ENCODE assay signal across 15 mouse cellular contexts in the genomic region with DNA sequence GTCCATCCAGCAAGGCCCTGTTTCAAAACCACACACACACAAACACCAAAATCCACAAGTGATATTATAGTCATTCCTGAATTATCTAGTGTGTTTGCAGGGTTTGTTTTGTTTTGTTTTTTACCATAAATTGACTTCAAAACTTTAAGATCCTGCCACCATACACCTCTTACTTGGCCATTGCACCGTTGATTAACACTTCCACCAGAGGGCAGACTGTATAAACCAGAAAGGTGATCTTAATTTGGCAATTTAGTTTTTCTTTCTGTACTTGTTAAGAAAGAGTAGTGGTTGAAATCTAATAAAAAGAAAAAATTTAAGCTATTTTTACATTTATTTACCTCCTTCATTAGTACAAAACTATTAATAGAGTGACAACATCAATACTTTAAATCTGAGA. TPM values are rescaled to one million over a fixed set of nuclear protein-coding genes. Genes with fewer than 3 reads are reported as not detected.
DNase-seq lines count a peak whose midpoint lies in the region; ATAC-seq and TF ChIP-seq lines count a peak whose summit lies in the region.
"Had no signal": no experiment of that assay in that cellular context is flagged by ENCODE, and none has a peak within 500 bp of the region (broad histone marks: within the 10 kb centered on the region; RNA-seq: fewer than 3 reads in every experiment).

No protein-coding gene starts in this region.

- H3K27me3 ChIP-seq in heart, postnatal 0 days (ENCODE audit: control insufficient read depth, insufficient read depth, low read length): no peaks in the 10 kb centered on the region
- no peaks in the 10 kb centered on the region for H3K27me3 ChIP-seq in midbrain, embryonic 11.5 days (ENCODE audit: control insufficient read depth, insufficient read depth, low read length)
- no peaks in the 10 kb centered on the region for H3K27me3 ChIP-seq in midbrain, embryonic 16.5 days (ENCODE audit: control insufficient read depth, insufficient read depth, low read depth, low read length)
- H3K27me3 ChIP-seq: heart, embryonic 15.5 days; limb, embryonic 13.5 days had no signal

- no peaks in the 10 kb centered on the region for H3K4me1 ChIP-seq in heart, postnatal 0 days (ENCODE audit: control insufficient read depth, insufficient read depth)
- no peaks in the 10 kb centered on the region for H3K4me1 ChIP-seq in midbrain, embryonic 11.5 days (ENCODE audit: control insufficient read depth, insufficient read depth, low read length)
- no peaks in the 10 kb centered on the region for H3K4me1 ChIP-seq in midbrain, embryonic 16.5 days (ENCODE audit: control insufficient read depth, insufficient read depth, low read length)
- H3K4me1 ChIP-seq: heart, embryonic 15.5 days; limb, embryonic 13.5 days had no signal

- H3K9ac ChIP-seq in heart, postnatal 0 days (replicated peaks; ENCODE audit: low read depth, low read length): no peak overlapping the region
- H3K9ac ChIP-seq in midbrain, embryonic 11.5 days (ENCODE audit: low read length): no peak overlapping the region
- no peak overlapping the region for H3K9ac ChIP-seq in midbrain, embryonic 16.5 days (ENCODE audit: low read depth, low read length)
- H3K9ac ChIP-seq: heart, embryonic 15.5 days; limb, embryonic 13.5 days had no signal

- peaks cover 55% of the 10 kb centered on the region for H3K36me3 ChIP-seq in heart, postnatal 0 days (replicated peaks; ENCODE audit: control insufficient read depth, insufficient read depth, low read length)
- H3K36me3 ChIP-seq in midbrain, embryonic 11.5 days (ENCODE audit: control insufficient read depth, insufficient read depth, low read length): peaks cover 21% of the 10 kb centered on the region
- peaks cover 27% of the 10 kb centered on the region for H3K36me3 ChIP-seq in midbrain, embryonic 16.5 days (ENCODE audit: control insufficient read depth, insufficient read depth, low read length)

- H3K4me2 ChIP-seq in heart, postnatal 0 days (ENCODE audit: low read depth, low read length): no peak overlapping the region
- H3K4me2 ChIP-seq in midbrain, embryonic 11.5 days: no peak overlapping the region
- H3K4me2 ChIP-seq in midbrain, embryonic 16.5 days (ENCODE audit: low read length): no peak overlapping the region
- H3K4me2 ChIP-seq: heart, embryonic 15.5 days; limb, embryonic 13.5 days had no signal

- intact Hi-C loops in heart, postnatal 10 days (cut with DNase I): loop anchor here (10.0 kb wide), 1 partner anchor 153 kb away; no protein-coding TSS in a partner anchor

- H3K27ac ChIP-seq in heart, postnatal 0 days (ENCODE audit: low read depth): no peak overlapping the region
- no peak overlapping the region for H3K27ac ChIP-seq in midbrain, embryonic 11.5 days (ENCODE audit: low read depth, low read length)
- H3K27ac ChIP-seq in midbrain, embryonic 16.5 days (ENCODE audit: low read length): no peak overlapping the region
- H3K27ac ChIP-seq: heart, embryonic 15.5 days; limb, embryonic 13.5 days had no signal

- no peak for ATAC-seq in heart, postnatal 0 days (ENCODE audit: insufficient read depth, low read depth)
- ATAC-seq in midbrain, embryonic 11.5 days (ENCODE audit: low FRiP score): no peak
- ATAC-seq in midbrain, embryonic 16.5 days: no peak
- ATAC-seq: forebrain, embryonic 16.5 days had no signal

- H3K4me3 ChIP-seq in heart, postnatal 0 days (ENCODE audit: low read depth, low read length): no peak overlapping the region
- H3K4me3 ChIP-seq in midbrain, embryonic 11.5 days (ENCODE audit: low read depth, low read length): no peak overlapping the region
- H3K4me3 ChIP-seq in midbrain, embryonic 16.5 days (ENCODE audit: low read depth, low read length): no peak overlapping the region
- H3K4me3 ChIP-seq: heart, embryonic 15.5 days; limb, embryonic 13.5 days had no signal

- peak; percentile 27 for TF ChIP-seq CTCF in heart, postnatal 0 days (IDR thresholded peaks at IDR 0.05; ENCODE audit: low read depth)

- TF ChIP-seq EP300 in heart, postnatal 0 days (IDR thresholded peaks at IDR 0.05; ENCODE audit: low read depth): no peak

- no peaks in the 10 kb centered on the region for H3K9me3 ChIP-seq in heart, postnatal 0 days (replicated peaks; ENCODE audit: control insufficient read depth, low read length)
- no peaks in the 10 kb centered on the region for H3K9me3 ChIP-seq in midbrain, embryonic 11.5 days (ENCODE audit: control insufficient read depth, low read length)
- H3K9me3 ChIP-seq in midbrain, embryonic 16.5 days (replicated peaks; ENCODE audit: control insufficient read depth, low read length, poor library complexity, severe bottlenecking): no peaks in the 10 kb centered on the region
- H3K9me3 ChIP-seq: heart, embryonic 15.5 days; limb, embryonic 13.5 days had no signal

- 63% methylated on average over 1 of the region's 1 CpGs for WGBS in heart, postnatal 0 days
- 94% methylated on average over 1 of the region's 1 CpGs for WGBS in midbrain, embryonic 11.5 days
- WGBS in midbrain, embryonic 16.5 days: 88% methylated on average over 1 of the region's 1 CpGs

- no peak for DNase-seq in heart, postnatal 0 days (ENCODE audit: low spot score)
- no peak for DNase-seq in heart, postnatal 10 days
- peak; percentile 83 for DNase-seq in midbrain, embryonic 11.5 days (ENCODE audit: low spot score, missing footprints)
- peak; percentile 23 for DNase-seq in ES-CJ7 (ENCODE audit: low read depth, low spot score)
- DNase-seq in naive thymus-derived CD4-positive, alpha-beta T cell, adult 2 months (ENCODE audit: low read depth): peak; percentile 16
- DNase-seq in urinary bladder, adult 2 months (ENCODE audit: low spot score): no peak
- DNase-seq: cerebellum, postnatal 36 days; layer of hippocampus, postnatal 36 days; lung, postnatal 14 days; right cerebral cortex, postnatal 14 days; thymus, postnatal 36 days had no signal

RNA-seq across cellular contexts. Expression of a gene that starts 44.5 kb away (rescaled TPM):
- total RNA-seq in heart, postnatal 0 days (2014; rRNA removed; ENCODE audit: low replicate concordance): 18.4 and 25.8 TPM in 2 replicates
- 3.9 and 4.2 TPM in 2 replicates for polyA plus RNA-seq in heart, postnatal 0 days (2015; fragmentation: Nextera tagmentation; extraction: Ambion mirVana)
- 10 to 100 TPM; 31.6 to 32.7 TPM for total RNA-seq in heart, postnatal 10 days (2021)
- polyA plus RNA-seq in midbrain, embryonic 11.5 days (2014; fragmentation: Nextera tagmentation; extraction: Ambion mirVana): 11.1 and 12.1 TPM in 2 replicates
- 6.9 and 8.3 TPM in 2 replicates for polyA plus RNA-seq in midbrain, embryonic 16.5 days (2015; fragmentation: Nextera tagmentation; extraction: Ambion mirVana)
- polyA plus RNA-seq in urinary bladder, adult 2 months (2012; rRNA removed): 20.5 and 21.1 TPM in 2 replicates

RNA-seq across cellular contexts. Expression of a gene that starts 54.2 kb away (rescaled TPM):
- 29.2 and 41.4 TPM in 2 replicates for total RNA-seq in heart, postnatal 0 days (2014; rRNA removed; ENCODE audit: low replicate concordance)
- 36.7 and 38.1 TPM in 2 replicates for polyA plus RNA-seq in heart, postnatal 0 days (2015; fragmentation: Nextera tagmentation; extraction: Ambion mirVana)
- total RNA-seq in heart, postnatal 10 days (2021): 10 to 100 TPM; 45.9 to 46.5 TPM
- polyA plus RNA-seq in midbrain, embryonic 11.5 days (2014; fragmentation: Nextera tagmentation; extraction: Ambion mirVana): 78.4 and 80.5 TPM in 2 replicates
- 53.0 and 62.5 TPM in 2 replicates for polyA plus RNA-seq in midbrain, embryonic 16.5 days (2015; fragmentation: Nextera tagmentation; extraction: Ambion mirVana)
- polyA plus RNA-seq in urinary bladder, adult 2 months (2012; rRNA removed): 20.7 and 21.2 TPM in 2 replicates

Comparison
In these comparisons a context has a peak if more than half of its experiments do, and no peak if none do; other contexts are left out.
1. DNase-seq: peak in midbrain, embryonic 11.5 days (single experiment), ES-CJ7 (single experiment) and naive thymus-derived CD4-positive, alpha-beta T cell, adult 2 months (single experiment); none in heart, postnatal 0 days (single experiment), heart, postnatal 10 days (0 of 2) and urinary bladder, adult 2 months (single experiment).